Mouse (Mus musculus) macrophage (primary cell): ENCODE measurements around the gene Jaml. TPM values are rescaled to one million over a fixed set of nuclear protein-coding genes. Genes with fewer than 3 reads are reported as not detected.

Source experiments
- H3K27ac ChIP-seq: fragments of 350-480 bp; formaldehyde crosslinking; 2 replicates; pipeline ENCODE4 v1.9.0; 2021
- H3K36me3 ChIP-seq: fragments of 350-480 bp; formaldehyde crosslinking; 2 replicates; pipeline ENCODE4 v1.9.0; 2021; ENCODE audit errors: inconsistent target
- H3K4me3 ChIP-seq: fragments of 350-480 bp; formaldehyde crosslinking; 2 replicates; pipeline ENCODE4 v1.9.0; 2021; ENCODE audit errors: inconsistent target
- H3K79me2 ChIP-seq: fragments of 350-480 bp; formaldehyde crosslinking; 2 replicates; pipeline ENCODE4 v1.9.0; 2021; ENCODE audit errors: inconsistent target
- WGBS: methylation state at CpG from one replicate; pipeline ENCODE4 v1.1.7; 2026; ENCODE audit warnings: inconsistent platforms; ENCODE audit not compliant: missing documents; 5-methylcytosine and 5-hydroxymethylcytosine counted together
- polyA plus RNA-seq: library from polyadenylated mRNA; stranded (reverse); fragments of 250-400 nt; gene quantifications from 3 replicates; pipeline ENCODE4 v1.2.4, GENCODE M21; 2018; ENCODE audit warnings: inconsistent platforms

Gene Jaml
- polyA plus RNA-seq, 1 experiment from 2014 or later, result 3.0 TPM

GRCm38 (mm10) chr9:45121001-45121400 is 42.0 kb downstream of the Jaml start:
- no peak overlapping the region for H3K27ac ChIP-seq
- no peaks in the 10 kb centered on the region for H3K79me2 ChIP-seq
- H3K36me3 ChIP-seq, result no peaks in the 10 kb centered on the region
- no peak overlapping the region for H3K4me3 ChIP-seq
- WGBS, result 73% methylated on average over 6 of the region's 6 CpGs

GRCm38 (mm10) chr9:45121769-45122168 is 42.8 kb downstream of the Jaml start:
- no peaks in the 10 kb centered on the region for H3K79me2 ChIP-seq
- H3K36me3 ChIP-seq, result no peaks in the 10 kb centered on the region
- no peak overlapping the region for H3K4me3 ChIP-seq
- H3K27ac ChIP-seq, result no peak overlapping the region
- 2% methylated on average over 10 of the region's 10 CpGs for WGBS

- WGBS, result 13% methylated on average over 9 of the region's 9 CpGs
- H3K27ac ChIP-seq, result no peak overlapping the region
- no peak overlapping the region for H3K4me3 ChIP-seq
- H3K79me2 ChIP-seq, result no peaks in the 10 kb centered on the region
- H3K36me3 ChIP-seq, result no peaks in the 10 kb centered on the region
These were observed 43.3 kb downstream of the Jaml start for GRCm38 (mm10) chr9:45122209-45122761.

- no peak overlapping the region for H3K27ac ChIP-seq
- no peaks in the 10 kb centered on the region for H3K79me2 ChIP-seq
- 82% methylated on average over 14 of the region's 14 CpGs for WGBS
- H3K36me3 ChIP-seq, result no peaks in the 10 kb centered on the region
- no peak overlapping the region for H3K4me3 ChIP-seq
These were observed 46.2 kb downstream of the Jaml start for GRCm38 (mm10) chr9:45125211-45125610.

- no peaks in the 10 kb centered on the region for H3K79me2 ChIP-seq
- H3K4me3 ChIP-seq, result no peak overlapping the region
- WGBS, result 23% methylated on average over 6 of the region's 7 CpGs
- H3K36me3 ChIP-seq, result no peaks in the 10 kb centered on the region
- no peak overlapping the region for H3K27ac ChIP-seq
These were observed 48.0 kb downstream of the Jaml start for GRCm38 (mm10) chr9:45126941-45127340.

GRCm38 (mm10) chr9:45130119-45130518 is 51.1 kb downstream of the Jaml start:
- Histone ChIP-seq H3K27ac (no peak overlapping the region), H3K36me3 (no peaks in the 10 kb centered on the region), H3K4me3 (no peak overlapping the region), H3K79me2 (no peaks in the 10 kb centered on the region)
- WGBS, result 97% methylated on average over 3 of the region's 3 CpGs

- WGBS, result 45% methylated on average over 5 of the region's 5 CpGs
- Histone ChIP-seq H3K79me2 (no peaks in the 10 kb centered on the region), H3K27ac (no peak overlapping the region)
These were observed 54.7 kb downstream of the Jaml start for GRCm38 (mm10) chr9:45133484-45134310.

GRCm38 (mm10) chr9:45136442-45137169 is 57.6 kb downstream of the Jaml start:
- Histone ChIP-seq H3K4me3 (no peak overlapping the region), H3K79me2 (no peaks in the 10 kb centered on the region), H3K36me3 (no peaks in the 10 kb centered on the region), H3K27ac (no peak overlapping the region)
- 75% methylated on average over 5 of the region's 7 CpGs for WGBS

More at GRCm38 (mm10) chr9:45133484-45134310, 54.7 kb downstream of the Jaml start:
- Histone ChIP-seq H3K36me3 (no peaks in the 10 kb centered on the region), H3K4me3 (no peak overlapping the region)

- H3K4me3 ChIP-seq, result no peak within 1 kb of the TSS
- no peaks in the 10 kb centered on the region for H3K79me2 ChIP-seq
- no peaks in the 10 kb centered on the region for H3K36me3 ChIP-seq
- WGBS, result 2% methylated on average over 68 of the region's 76 CpGs
- no peak within 1 kb of the TSS for H3K27ac ChIP-seq
These were observed 59.4 kb downstream of the Jaml start, which contains the start of gene Scn4b for GRCm38 (mm10) chr9:45138191-45139032. Gene Scn4b (plus strand): TSS chr9:45138395.

GRCm38 (mm10) chr9:45139082-45139481 is 60.1 kb downstream of the Jaml start:
- H3K4me3 ChIP-seq, result no peak overlapping the region
- no peaks in the 10 kb centered on the region for H3K79me2 ChIP-seq
- H3K27ac ChIP-seq, result no peak overlapping the region
- 21% methylated on average over 7 of the region's 7 CpGs for WGBS
- H3K36me3 ChIP-seq, result no peaks in the 10 kb centered on the region

- no peak overlapping the region for H3K4me3 ChIP-seq
- no peaks in the 10 kb centered on the region for H3K36me3 ChIP-seq
- no peaks in the 10 kb centered on the region for H3K79me2 ChIP-seq
- 90% methylated on average over 7 of the region's 7 CpGs for WGBS
- no peak overlapping the region for H3K27ac ChIP-seq
These were observed 62.0 kb downstream of the Jaml start for GRCm38 (mm10) chr9:45140945-45141344.

- Histone ChIP-seq H3K36me3 (no peaks in the 10 kb centered on the region), H3K79me2 (no peaks in the 10 kb centered on the region), H3K4me3 (no peak overlapping the region), H3K27ac (no peak overlapping the region)
- 70% methylated on average over 3 of the region's 3 CpGs for WGBS
These were observed 63.7 kb downstream of the Jaml start for GRCm38 (mm10) chr9:45142686-45143085.

- Histone ChIP-seq H3K36me3 (no peaks in the 10 kb centered on the region), H3K27ac (no peak overlapping the region), H3K4me3 (no peak overlapping the region), H3K79me2 (no peaks in the 10 kb centered on the region)
- 12% methylated on average over 27 of the region's 27 CpGs for WGBS
These were observed 66.7 kb downstream of the Jaml start for GRCm38 (mm10) chr9:45145533-45146266.

- no peaks in the 10 kb centered on the region for H3K36me3 ChIP-seq
- no peak overlapping the region for H3K4me3 ChIP-seq
- WGBS, result 0% methylated on average over 5 of the region's 5 CpGs
- H3K79me2 ChIP-seq, result no peaks in the 10 kb centered on the region
- H3K27ac ChIP-seq, result no peak overlapping the region
These were observed 67.2 kb downstream of the Jaml start for GRCm38 (mm10) chr9:45146267-45146597.
